Mouse (Mus musculus) right cerebral cortex, adult 2 months (tissue): Measurements from ENCODE around the gene Fam57a.

Source experiments
- DNase-seq, 2 experiments: peaks; one replicate each; pipeline ENCODE4 v3.0.0; 2021 to 2022; ENCODE audit warnings: low spot score in 2 of 2

The Fam57a gene

GRCm38 (mm10) chr11:76179495-76180145, at the start of gene Fam57a, which contains the start of gene Vps53:
Gene Fam57a (plus strand): TSS chr11:76179671.
Gene Vps53 (minus strand): TSS chr11:76179647.
- peak; percentile 90 to 93 for DNase-seq

- DNase-seq, result no peak
Observed at GRCm38 (mm10) chr11:76130859-76131258, 48.6 kb upstream of the Fam57a start.

GRCm38 (mm10) chr11:76135641-76136437, 43.6 kb upstream of the Fam57a start:
- no peak for DNase-seq

- no peak for DNase-seq
Observed at GRCm38 (mm10) chr11:76137996-76138395, 41.5 kb upstream of the Fam57a start.

- no peak for DNase-seq
Observed at GRCm38 (mm10) chr11:76144386-76144785, 35.1 kb upstream of the Fam57a start.

- no peak for DNase-seq
Observed at GRCm38 (mm10) chr11:76145169-76145568, 34.3 kb upstream of the Fam57a start.

GRCm38 (mm10) chr11:76146187-76147010, 33.1 kb upstream of the Fam57a start:
- no peak for DNase-seq

GRCm38 (mm10) chr11:76148055-76149008, 31.1 kb upstream of the Fam57a start:
- DNase-seq, result peak; percentile 17 to 30

GRCm38 (mm10) chr11:76150980-76151379, 28.5 kb upstream of the Fam57a start:
- DNase-seq, result no peak

- DNase-seq, result no peak
Observed at GRCm38 (mm10) chr11:76153236-76153951, 26.1 kb upstream of the Fam57a start.

GRCm38 (mm10) chr11:76154200-76154599, 25.3 kb upstream of the Fam57a start:
- no peak for DNase-seq

- DNase-seq, result no peak
Observed at GRCm38 (mm10) chr11:76154861-76155260, 24.6 kb upstream of the Fam57a start.

- DNase-seq, result no peak
Observed at GRCm38 (mm10) chr11:76158375-76158774, 21.1 kb upstream of the Fam57a start.

GRCm38 (mm10) chr11:76160251-76160650, 19.2 kb upstream of the Fam57a start:
- DNase-seq, result no peak

- no peak for DNase-seq
Observed at GRCm38 (mm10) chr11:76166657-76167056, 12.8 kb upstream of the Fam57a start.

GRCm38 (mm10) chr11:76167079-76167765, 12.2 kb upstream of the Fam57a start:
- DNase-seq, result peak; percentile 82 to 87

- no peak for DNase-seq
Observed at GRCm38 (mm10) chr11:76168976-76169375, 10.5 kb upstream of the Fam57a start.

- DNase-seq, result peak in 1 of 2 experiments; percentile 24
Observed at GRCm38 (mm10) chr11:76170207-76170606, 9.3 kb upstream of the Fam57a start.

- DNase-seq, result peak; percentile 52 to 55
Observed at GRCm38 (mm10) chr11:76178726-76179494, 561 bp upstream of the Fam57a start.
